17 mouse cellular contexts compared by ENCODE assay signal in genomic region chr12:109596726-109597125, GRCm38 (mm10). TPM values are rescaled to one million over a fixed set of nuclear protein-coding genes. Genes with fewer than 3 reads are reported as not detected.
A peak's percentile ranks its signal among the peaks of the same experiment; 100 is the strongest.
DNase-seq lines count a peak whose midpoint lies in the region; ATAC-seq and TF ChIP-seq lines count a peak whose summit lies in the region.
"Had no signal": no experiment of that assay in that cellular context is flagged by ENCODE, and none has a peak within 500 bp of the region (broad histone marks: within the 10 kb centered on the region; RNA-seq: fewer than 3 reads in every experiment).

No protein-coding gene starts in this region.

- peak; percentile 24 for DNase-seq in kidney, postnatal 0 days (ENCODE audit: low spot score)
- DNase-seq in kidney, adult 9 months, result no peak
- peak; percentile 84 for DNase-seq in MN1 (ENCODE audit: low spot score)
- DNase-seq in thymus, postnatal 25 days, result no peak
- no peak for DNase-seq in left cerebral cortex, adult 8-10 months (ENCODE audit: low spot score in 2 of 2)
- DNase-seq: adrenal gland, adult 8-10 months; B cell, adult 2 months; cerebellum, adult 8-10 months; gastrocnemius, postnatal 25 days; right cerebral cortex, postnatal 14 days; thymus, adult 18-20 months had no signal

- peaks cover 27% of the 10 kb centered on the region for H3K4me1 ChIP-seq in heart, embryonic 13.5 days
- peaks cover 26% of the 10 kb centered on the region for H3K4me1 ChIP-seq in heart, embryonic 12.5 days (replicated peaks)
- no peaks in the 10 kb centered on the region for H3K4me1 ChIP-seq in kidney, postnatal 0 days (replicated peaks; ENCODE audit: insufficient read depth, low read length)
- H3K4me1 ChIP-seq in embryonic facial prominence, embryonic 15.5 days, result peaks cover 29% of the 10 kb centered on the region
- H3K4me1 ChIP-seq: midbrain, embryonic 13.5 days had no signal

- no peak for ATAC-seq in heart, embryonic 13.5 days (ENCODE audit: extremely low read depth, insufficient number of reproducible peaks, low FRiP score, low TSS enrichment)
- ATAC-seq in heart, embryonic 12.5 days (ENCODE audit: insufficient number of reproducible peaks, low FRiP score), result no peak
- ATAC-seq in kidney, postnatal 0 days (replicated peaks; ENCODE audit: low FRiP score, low read depth), result no peak
- no peak for ATAC-seq in embryonic facial prominence, embryonic 15.5 days (ENCODE audit: insufficient number of reproducible peaks, low FRiP score, low TSS enrichment, low read depth)
- ATAC-seq: hindbrain, embryonic 16.5 days; midbrain, embryonic 13.5 days had no signal

- no peaks in the 10 kb centered on the region for H3K9me3 ChIP-seq in heart, embryonic 13.5 days
- H3K9me3 ChIP-seq in heart, embryonic 12.5 days (replicated peaks), result peaks cover 3% of the 10 kb centered on the region; the same call in 1 of the 2 replicates
- no peaks in the 10 kb centered on the region for H3K9me3 ChIP-seq in kidney, postnatal 0 days (replicated peaks; ENCODE audit: low read length)
- no peaks in the 10 kb centered on the region for H3K9me3 ChIP-seq in embryonic facial prominence, embryonic 15.5 days (replicated peaks)
- H3K9me3 ChIP-seq: liver, embryonic 15.5 days; midbrain, embryonic 13.5 days had no signal

- 0 out of 2 replicates have a peak overlapping the region, but pooled peaks have one; percentile 1 for H3K4me2 ChIP-seq in heart, embryonic 13.5 days
- H3K4me2 ChIP-seq in heart, embryonic 12.5 days, result no peak overlapping the region
- H3K4me2 ChIP-seq in kidney, postnatal 0 days (ENCODE audit: low read length), result no peak overlapping the region
- no peak overlapping the region for H3K4me2 ChIP-seq in embryonic facial prominence, embryonic 15.5 days (replicated peaks)
- H3K4me2 ChIP-seq: liver, embryonic 15.5 days; midbrain, embryonic 13.5 days had no signal

- H3K27me3 ChIP-seq in heart, embryonic 13.5 days (replicated peaks), result no peaks in the 10 kb centered on the region
- H3K27me3 ChIP-seq in heart, embryonic 12.5 days (replicated peaks), result 0 out of 2 replicates have a peak, but pooled peaks cover 4% of the 10 kb centered on the region
- no peaks in the 10 kb centered on the region for H3K27me3 ChIP-seq in kidney, postnatal 0 days (ENCODE audit: insufficient read depth, low read length)
- H3K27me3 ChIP-seq in embryonic facial prominence, embryonic 15.5 days, result no peaks in the 10 kb centered on the region
- H3K27me3 ChIP-seq: liver, embryonic 15.5 days; midbrain, embryonic 13.5 days had no signal

- WGBS in heart, embryonic 13.5 days, result 42% methylated on average over 3 of the region's 3 CpGs
- WGBS in heart, embryonic 12.5 days, result 59% methylated on average over 3 of the region's 3 CpGs
- 37% methylated on average over 3 of the region's 3 CpGs for WGBS in kidney, postnatal 0 days
- 33% methylated on average over 3 of the region's 3 CpGs for WGBS in embryonic facial prominence, embryonic 15.5 days

- peak overlapping the region; percentile 61; the same call in 1 of the 2 replicates for H3K27ac ChIP-seq in heart, embryonic 13.5 days (replicated peaks)
- no peak overlapping the region for H3K27ac ChIP-seq in heart, embryonic 12.5 days (ENCODE audit: poor library complexity, severe bottlenecking)
- H3K27ac ChIP-seq in kidney, postnatal 0 days, result no peak overlapping the region
- peak overlapping the region; percentile 90 for H3K27ac ChIP-seq in embryonic facial prominence, embryonic 15.5 days (replicated peaks)
- H3K27ac ChIP-seq: liver, embryonic 15.5 days; midbrain, embryonic 13.5 days had no signal

- TF ChIP-seq CTCF in kidney, postnatal 0 days (IDR thresholded peaks at IDR 0.05; ENCODE audit: low read depth), result no peak

- no peak overlapping the region for H3K9ac ChIP-seq in heart, embryonic 13.5 days
- H3K9ac ChIP-seq in heart, embryonic 12.5 days, result no peak overlapping the region
- no peak overlapping the region for H3K9ac ChIP-seq in kidney, postnatal 0 days (ENCODE audit: low read depth, low read length)
- no peak overlapping the region for H3K9ac ChIP-seq in embryonic facial prominence, embryonic 15.5 days
- H3K9ac ChIP-seq: liver, embryonic 15.5 days; midbrain, embryonic 13.5 days had no signal

- H3K36me3 ChIP-seq in heart, embryonic 13.5 days, result peaks cover 43% of the 10 kb centered on the region
- H3K36me3 ChIP-seq in heart, embryonic 12.5 days, result peaks cover 46% of the 10 kb centered on the region
- no peaks in the 10 kb centered on the region for H3K36me3 ChIP-seq in kidney, postnatal 0 days (ENCODE audit: insufficient read depth, low read length)
- H3K36me3 ChIP-seq in embryonic facial prominence, embryonic 15.5 days, result peaks cover 33% of the 10 kb centered on the region

- no peak overlapping the region for H3K4me3 ChIP-seq in heart, embryonic 13.5 days
- no peak overlapping the region for H3K4me3 ChIP-seq in heart, embryonic 12.5 days
- no peak overlapping the region for H3K4me3 ChIP-seq in kidney, postnatal 0 days (replicated peaks; ENCODE audit: low read depth, low read length)
- H3K4me3 ChIP-seq in embryonic facial prominence, embryonic 15.5 days (replicated peaks), result no peak overlapping the region
- H3K4me3 ChIP-seq: liver, embryonic 15.5 days; midbrain, embryonic 13.5 days had no signal

RNA-seq across cellular contexts. Expression of gene Rtl1, which starts 3.4 kb away (rescaled TPM):
- polyA plus RNA-seq in heart, embryonic 13.5 days (2015; fragmentation: Nextera tagmentation; extraction: Ambion mirVana), result 0.47 and 0.52 TPM in 2 replicates
- 0.34 and 0.54 TPM in 2 replicates for polyA plus RNA-seq in heart, embryonic 12.5 days (2016; fragmentation: Nextera tagmentation; extraction: Ambion mirVana)
- polyA plus RNA-seq in kidney, postnatal 0 days (2015; fragmentation: Nextera tagmentation; extraction: Ambion mirVana), result 0.13 TPM in 2 replicates
- polyA plus RNA-seq in embryonic facial prominence, embryonic 15.5 days (2015; fragmentation: Nextera tagmentation; extraction: Ambion mirVana), result 3.6 TPM in 2 replicates
- under 1 TPM; 0.23 to 0.63 (median 0.39) TPM for total RNA-seq in left cerebral cortex, adult 8-10 months (2022)
- total RNA-seq: gastrocnemius, postnatal 25 days had no signal

Comparison
In these comparisons a context has a peak if more than half of its experiments do, and no peak if none do; other contexts are left out.
1. H3K27ac ChIP-seq: peak in heart, embryonic 13.5 days (single experiment) and embryonic facial prominence, embryonic 15.5 days (single experiment); none in heart, embryonic 12.5 days (single experiment) and kidney, postnatal 0 days (single experiment).
2. DNase-seq: peak in kidney, postnatal 0 days (single experiment) and MN1 (single experiment); none in kidney, adult 9 months (single experiment), thymus, postnatal 25 days (single experiment) and left cerebral cortex, adult 8-10 months (0 of 2).